Mouse (Mus musculus): Measurements from ENCODE around the gene Magohb.

- TF ChIP-seq CTCF (IDR thresholded peaks at IDR 0.05; ENCODE audit: borderline replicate concordance, insufficient read depth, low read length): no peak
- TF ChIP-seq POLR2A (IDR thresholded peaks at IDR 0.05; ENCODE audit: low read depth, low read length): no peak
These were observed 34.0 kb upstream of the Magohb start for GRCm38 (mm10) chr6:131327076-131327475.
